Mouse (Mus musculus) thymus, adult 2 months (tissue): ENCODE results near the gene Col4a2.

Experiments used
- CTCF ChIP-seq: fragments of 200-500 bp; IDR thresholded peaks from 2 replicates; pipeline ENCODE4 v1.5.1; 2012; ENCODE audit warnings: mild to moderate bottlenecking, control low read depth, low read length, moderate library complexity, borderline replicate concordance; ENCODE audit not compliant: control insufficient read depth, poor library complexity, insufficient read depth; ENCODE audit errors: extremely low read depth
- POLR2A ChIP-seq: fragments of 200-500 bp; IDR thresholded peaks from 2 replicates; pipeline ENCODE4 v1.6.1; 2012; ENCODE audit warnings: mild to moderate bottlenecking, low read length, control low read depth, moderate library complexity; ENCODE audit not compliant: control insufficient read depth, poor library complexity, insufficient read depth; ENCODE audit errors: extremely low read depth

DNA sequence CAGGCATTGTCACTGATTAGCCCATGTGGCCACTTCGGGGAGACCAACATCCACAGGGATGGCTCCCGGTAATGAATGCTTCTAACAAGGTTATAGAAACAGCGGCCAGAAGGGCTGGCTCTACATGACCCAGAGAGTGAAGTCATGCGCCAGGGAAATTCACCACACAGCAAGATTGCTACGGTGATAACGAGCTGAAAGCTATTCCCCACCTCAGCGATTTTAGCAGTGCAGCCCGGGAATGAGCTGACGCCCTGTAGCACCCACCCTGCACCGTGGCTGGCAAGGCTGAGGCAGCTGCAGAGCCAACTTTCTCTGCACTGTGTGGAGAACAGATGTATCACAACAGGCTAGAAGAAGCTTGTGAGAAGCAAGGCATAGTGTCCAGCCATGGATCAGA is 30.5 kb upstream of the Col4a2 start:
- TF ChIP-seq CTCF (no peak), POLR2A (no peak)
